Mouse (Mus musculus): ENCODE results near the gene Arl15.

Gene Arl15

GRCm38 (mm10) chr13:114085442-114085841 is 291.1 kb downstream of the Arl15 start:
- in situ Hi-C loops (cut with MboI; ENCODE audit: low sequenced_read_pairs) = no loop called here

- in situ Hi-C loops (cut with MboI; ENCODE audit: low sequenced_read_pairs) = no loop called here
Measured at GRCm38 (mm10) chr13:114086325-114086724, 292.0 kb downstream of the Arl15 start.

GRCm38 (mm10) chr13:114086801-114087200 is 292.5 kb downstream of the Arl15 start:
- in situ Hi-C loops (cut with MboI; ENCODE audit: low sequenced_read_pairs) = no loop called here

- in situ Hi-C loops (cut with MboI; ENCODE audit: low sequenced_read_pairs) = no loop called here
Measured at GRCm38 (mm10) chr13:114087696-114088465, 293.6 kb downstream of the Arl15 start.

- in situ Hi-C loops (cut with MboI; ENCODE audit: low sequenced_read_pairs) = no loop called here
Measured at GRCm38 (mm10) chr13:114090786-114091185, 296.5 kb downstream of the Arl15 start.

- in situ Hi-C loops (cut with MboI; ENCODE audit: low sequenced_read_pairs) = no loop called here
Measured at GRCm38 (mm10) chr13:114091231-114091630, 296.9 kb downstream of the Arl15 start.

GRCm38 (mm10) chr13:114094151-114094875 is 300.0 kb downstream of the Arl15 start:
- in situ Hi-C loops (cut with MboI; ENCODE audit: low sequenced_read_pairs) = no loop called here

GRCm38 (mm10) chr13:114095440-114095839 is 301.1 kb downstream of the Arl15 start:
- in situ Hi-C loops (cut with MboI; ENCODE audit: low sequenced_read_pairs) = no loop called here

GRCm38 (mm10) chr13:114096386-114096785 is 302.1 kb downstream of the Arl15 start:
- in situ Hi-C loops (cut with MboI; ENCODE audit: low sequenced_read_pairs) = no loop called here

- in situ Hi-C loops (cut with MboI; ENCODE audit: low sequenced_read_pairs) = no loop called here
Measured at GRCm38 (mm10) chr13:114101155-114101554, 306.9 kb downstream of the Arl15 start.

- in situ Hi-C loops (cut with MboI; ENCODE audit: low sequenced_read_pairs) = no loop called here
Measured at GRCm38 (mm10) chr13:114106083-114106482, 311.8 kb downstream of the Arl15 start.

GRCm38 (mm10) chr13:114107499-114107898 is 313.2 kb downstream of the Arl15 start:
- in situ Hi-C loops (cut with MboI; ENCODE audit: low sequenced_read_pairs) = no loop called here

GRCm38 (mm10) chr13:114109441-114109840 is 315.1 kb downstream of the Arl15 start:
- in situ Hi-C loops (cut with MboI; ENCODE audit: low sequenced_read_pairs) = no loop called here

- in situ Hi-C loops (cut with MboI; ENCODE audit: low sequenced_read_pairs) = no loop called here
Measured at GRCm38 (mm10) chr13:114109845-114110244, 315.5 kb downstream of the Arl15 start.

- in situ Hi-C loops (cut with MboI; ENCODE audit: low sequenced_read_pairs) = no loop called here
Measured at GRCm38 (mm10) chr13:114113516-114113915, 319.2 kb downstream of the Arl15 start.

- in situ Hi-C loops (cut with MboI; ENCODE audit: low sequenced_read_pairs) = no loop called here
Measured at GRCm38 (mm10) chr13:114114586-114114985, 320.3 kb downstream of the Arl15 start.

- in situ Hi-C loops (cut with MboI; ENCODE audit: low sequenced_read_pairs) = no loop called here
Measured at GRCm38 (mm10) chr13:114115106-114115505, 320.8 kb downstream of the Arl15 start.

- in situ Hi-C loops (cut with MboI; ENCODE audit: low sequenced_read_pairs) = no loop called here
Measured at GRCm38 (mm10) chr13:114118104-114118830, 324.0 kb downstream of the Arl15 start.

- in situ Hi-C loops (cut with MboI; ENCODE audit: low sequenced_read_pairs) = no loop called here
Measured at GRCm38 (mm10) chr13:114119816-114120215, 325.5 kb downstream of the Arl15 start.

GRCm38 (mm10) chr13:114121591-114121990 is 327.3 kb downstream of the Arl15 start:
- in situ Hi-C loops (cut with MboI; ENCODE audit: low sequenced_read_pairs) = no loop called here

GRCm38 (mm10) chr13:114123391-114123790 is 329.1 kb downstream of the Arl15 start:
- in situ Hi-C loops (cut with MboI; ENCODE audit: low sequenced_read_pairs) = no loop called here
